ENCODE assay signal across 22 mouse cellular contexts in the genomic region with DNA sequence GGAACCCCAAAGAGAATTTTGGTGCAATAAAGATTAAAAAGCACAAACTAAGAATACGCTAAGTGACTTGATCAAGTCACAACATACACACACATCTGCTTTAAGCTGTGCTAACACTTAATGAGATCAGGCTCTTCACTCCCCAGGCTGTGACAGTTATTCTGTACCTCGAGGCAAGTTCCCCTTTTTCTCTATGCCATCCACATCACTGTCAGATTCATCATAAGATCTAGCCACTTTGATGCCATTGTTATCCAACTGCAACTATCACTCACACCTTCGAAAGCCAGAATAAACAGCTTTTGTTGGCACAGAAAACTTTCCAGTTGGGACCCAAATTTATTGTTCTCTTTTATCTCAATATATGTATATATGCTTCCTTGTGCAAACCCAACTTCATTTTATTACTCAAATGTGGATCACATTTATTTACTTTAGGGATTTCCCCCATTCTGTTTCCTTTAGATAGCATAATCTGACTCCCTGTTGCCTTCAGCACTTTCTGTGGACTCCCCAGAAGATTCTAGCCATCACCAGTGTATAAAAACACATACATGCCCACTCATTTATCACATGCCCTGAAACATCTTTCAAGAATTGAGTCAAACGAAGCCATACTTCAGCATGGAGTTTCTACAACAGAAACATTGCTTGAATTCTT.
DNase-seq lines count a peak whose midpoint lies in the region; ATAC-seq lines count a peak whose summit lies in the region.
"Had no signal": no experiment of that assay in that cellular context is flagged by ENCODE, and none has a peak within 500 bp of the region (broad histone marks: within the 10 kb centered on the region; RNA-seq: fewer than 3 reads in every experiment).

No protein-coding gene starts in this region.

- WGBS in forebrain, embryonic 10.5 days: 76% methylated on average over 4 of the region's 4 CpGs

- no peak overlapping the region for H3K4me3 ChIP-seq in forebrain, embryonic 10.5 days
- H3K4me3 ChIP-seq: embryonic facial prominence, embryonic 10.5 days; embryonic facial prominence, embryonic 12.5 days; forebrain, embryonic 12.5 days had no signal

- peak; percentile 53; the same call in 1 of the 2 replicates for ATAC-seq in granulocyte monocyte progenitor cell, adult 5-6 weeks (replicated peaks; ENCODE audit: poor library complexity, severe bottlenecking)
- ATAC-seq: forebrain, embryonic 14.5 days; forebrain, postnatal 0 days had no signal

- H3K4me1 ChIP-seq in forebrain, embryonic 10.5 days: no peaks in the 10 kb centered on the region
- H3K4me1 ChIP-seq: embryonic facial prominence, embryonic 10.5 days; embryonic facial prominence, embryonic 12.5 days; forebrain, embryonic 12.5 days had no signal

- no peaks in the 10 kb centered on the region for H3K9me3 ChIP-seq in forebrain, embryonic 10.5 days
- H3K9me3 ChIP-seq: embryonic facial prominence, embryonic 10.5 days; embryonic facial prominence, embryonic 12.5 days; forebrain, embryonic 12.5 days had no signal

- no peaks in the 10 kb centered on the region for H3K27me3 ChIP-seq in forebrain, embryonic 10.5 days (ENCODE audit: poor library complexity, severe bottlenecking)
- H3K27me3 ChIP-seq: embryonic facial prominence, embryonic 12.5 days; forebrain, embryonic 12.5 days had no signal

- no peaks in the 10 kb centered on the region for H3K36me3 ChIP-seq in forebrain, embryonic 10.5 days (replicated peaks)
- H3K36me3 ChIP-seq: embryonic facial prominence, embryonic 10.5 days; embryonic facial prominence, embryonic 12.5 days; forebrain, embryonic 12.5 days had no signal

- DNase-seq in 416B (ENCODE audit: low read depth) (peak; percentile 73), A20 (ENCODE audit: low read depth, low spot score) (peak; percentile 13), MEL-GATA-1-ER (ENCODE audit: extremely low read depth, low read depth) (peak; percentile 6)
- no peak for DNase-seq in neural tube, embryonic 10.5 days (ENCODE audit: extremely low spot score, low spot score)
- no peak for DNase-seq in forebrain, embryonic 10.5 days (ENCODE audit: extremely low spot score, low spot score)
- no peak for DNase-seq in retina, embryonic 14.5 days (ENCODE audit: low spot score)
- DNase-seq in right cerebral cortex, postnatal 10 days (ENCODE audit: low spot score in 2 of 2): no peak
- DNase-seq: adrenal gland, adult 2 months; adrenal gland, postnatal 10 days; adrenal gland, postnatal 25 days; cerebellum, adult 11 months; cerebellum, adult 18-20 months; cerebellum, adult 8-10 months; cerebellum, adult 9-11 months; cerebellum, postnatal 14 days; cerebellum, postnatal 36 days; forebrain, postnatal 0 days had no signal

- H3K27ac ChIP-seq in forebrain, embryonic 10.5 days: no peak overlapping the region
- H3K27ac ChIP-seq: embryonic facial prominence, embryonic 10.5 days; embryonic facial prominence, embryonic 12.5 days; forebrain, embryonic 12.5 days had no signal

Comparison
In these comparisons a context has a peak if more than half of its experiments do, and no peak if none do; other contexts are left out.
1. DNase-seq: peak in 416B (single experiment), A20 (single experiment) and MEL-GATA-1-ER (single experiment); none in neural tube, embryonic 10.5 days (single experiment), forebrain, embryonic 10.5 days (single experiment), retina, embryonic 14.5 days (single experiment) and right cerebral cortex, postnatal 10 days (0 of 2).